Mouse (Mus musculus) lung, postnatal 14 days (tissue): ENCODE data around the gene Nckap5.
A peak's percentile ranks its signal among the peaks of the same experiment; 100 is the strongest.

Experiments
- DNase-seq: peaks from one replicate; pipeline ENCODE4 v3.0.0; 2021

Nckap5 gene

DNA sequence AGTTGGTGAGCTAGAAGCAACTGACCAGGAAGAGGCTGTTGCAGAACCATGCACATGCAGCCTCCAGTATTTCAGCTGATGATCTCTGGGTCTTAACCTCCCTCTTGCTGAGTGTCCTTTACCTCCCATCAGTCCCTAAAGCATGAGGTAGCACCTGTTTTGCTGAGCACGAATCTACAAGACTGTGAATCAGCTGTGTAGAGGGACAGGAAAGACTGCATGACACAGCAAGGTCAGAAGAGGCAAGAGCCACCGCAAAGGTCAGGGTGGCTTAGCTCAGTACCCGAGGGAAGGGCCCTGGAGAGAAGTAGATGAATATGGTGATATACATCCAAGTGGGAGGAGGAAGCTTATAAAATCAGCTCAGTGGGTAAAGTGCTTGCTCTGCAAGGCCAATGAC is 66.4 kb downstream of the Nckap5 start:
- no peak for DNase-seq

DNA sequence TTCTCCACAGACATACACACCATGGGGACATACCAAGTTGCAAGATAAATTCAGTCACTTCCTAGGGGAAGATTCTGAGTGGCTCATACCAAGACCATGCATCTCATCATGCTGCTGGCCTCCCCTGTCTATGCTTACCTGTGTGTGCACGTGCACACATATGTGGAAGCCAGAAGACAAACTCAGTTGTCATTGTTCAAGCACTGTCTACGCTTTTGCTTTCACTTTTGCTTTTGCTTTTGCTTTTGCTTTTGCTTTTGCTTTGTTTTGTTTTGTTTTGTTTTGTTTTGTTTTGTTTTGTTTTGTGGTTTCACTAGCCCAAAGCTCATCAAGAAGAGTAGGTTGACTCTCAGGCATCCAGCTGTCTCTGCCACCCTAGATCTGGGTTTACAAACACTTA is 67.4 kb downstream of the Nckap5 start:
- no peak for DNase-seq

DNA sequence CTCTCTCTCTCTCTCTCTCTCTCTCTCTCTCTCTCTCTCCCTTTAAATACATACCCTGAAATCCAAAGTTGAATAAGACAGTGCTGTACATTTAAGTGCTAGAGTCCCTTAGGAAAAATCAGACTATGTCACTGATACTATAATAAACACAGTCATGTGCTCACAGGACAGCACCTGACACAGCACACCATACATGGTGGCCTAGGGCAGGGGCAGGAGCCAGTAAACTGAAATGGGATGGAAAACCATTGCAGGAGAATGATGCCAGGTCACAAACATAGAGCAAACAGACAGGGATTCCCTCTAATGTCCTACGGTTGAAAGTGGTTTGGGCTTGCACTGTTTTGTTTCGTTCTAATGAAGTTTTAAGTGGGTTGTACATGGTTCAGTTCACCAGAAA is 70.2 kb downstream of the Nckap5 start:
- no peak for DNase-seq

DNA sequence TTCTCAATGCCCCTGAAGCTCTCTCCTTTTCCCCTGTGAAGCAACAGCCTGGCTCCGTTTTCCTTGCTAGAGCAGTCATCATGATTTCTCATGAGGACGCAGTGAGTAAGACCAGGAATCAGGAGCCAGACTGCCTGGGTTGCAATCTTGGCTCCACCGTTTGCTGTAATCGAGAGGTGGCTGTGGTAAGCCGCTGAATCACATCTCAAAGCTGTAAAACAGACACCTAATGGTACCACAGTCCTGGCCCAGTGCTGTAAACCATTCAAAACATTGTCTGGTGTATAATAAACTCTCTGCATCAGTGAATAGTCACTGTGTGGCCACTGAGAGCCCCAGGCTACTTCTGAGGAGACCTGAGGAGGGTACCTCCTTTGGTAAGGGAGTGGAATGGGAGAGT is 74.9 kb downstream of the Nckap5 start:
- no peak for DNase-seq

DNA sequence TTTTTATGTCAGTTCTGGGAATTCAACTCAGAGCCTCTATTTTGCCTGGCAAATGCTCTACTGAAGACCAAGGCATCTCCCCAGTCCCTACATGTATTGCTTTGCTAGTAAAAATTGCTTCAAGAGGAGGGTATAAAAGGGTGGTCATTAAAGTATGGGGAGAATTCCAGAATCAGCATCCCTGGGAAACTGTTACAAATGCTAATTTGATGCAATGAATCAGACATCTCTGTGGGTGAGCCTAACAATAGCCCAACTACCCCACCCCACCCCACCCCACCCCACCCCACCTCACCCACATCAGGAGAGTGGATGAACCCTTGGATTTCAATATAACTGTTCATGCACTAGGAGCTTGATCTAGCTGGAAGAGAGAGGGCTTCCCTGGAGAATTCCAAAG is 77.0 kb downstream of the Nckap5 start:
- no peak for DNase-seq

DNA sequence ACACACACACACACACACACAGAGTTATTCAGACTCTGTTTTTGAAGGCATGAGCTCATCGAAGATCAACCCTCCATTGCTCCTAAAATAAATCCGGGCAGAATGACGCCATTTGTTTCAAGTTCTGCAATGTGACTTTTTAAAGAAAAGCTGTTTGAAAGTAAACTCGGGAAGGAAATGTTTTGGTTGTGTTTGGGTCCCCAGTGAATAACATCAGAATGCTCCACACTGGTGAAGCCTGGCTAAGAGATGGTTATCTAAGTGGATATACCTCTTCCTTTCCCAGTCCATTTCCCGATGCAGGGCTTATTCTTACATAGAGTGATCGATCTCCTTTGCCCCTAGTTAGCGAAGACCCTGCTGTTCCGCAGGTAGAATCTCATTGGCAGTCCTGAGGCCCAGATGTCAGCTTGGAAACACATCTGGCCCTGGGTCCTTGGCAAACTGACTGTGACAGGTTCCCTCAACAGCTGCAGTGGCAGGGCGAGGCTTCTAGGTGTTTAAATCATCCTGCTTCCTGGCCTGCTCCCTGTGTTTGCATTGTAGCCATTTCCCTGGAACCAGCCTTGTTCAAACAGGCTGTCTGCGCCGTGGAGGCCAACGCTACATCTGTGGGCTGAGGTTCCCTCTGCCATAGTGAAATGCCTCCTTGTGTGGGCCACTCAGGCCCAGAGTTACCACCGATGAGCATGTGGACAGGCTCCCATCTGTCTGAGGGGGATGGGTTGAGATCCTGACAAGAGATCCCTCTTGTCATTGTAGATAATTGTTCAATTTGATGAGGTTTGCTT is 78.2 kb downstream of the Nckap5 start:
- no peak for DNase-seq

DNA sequence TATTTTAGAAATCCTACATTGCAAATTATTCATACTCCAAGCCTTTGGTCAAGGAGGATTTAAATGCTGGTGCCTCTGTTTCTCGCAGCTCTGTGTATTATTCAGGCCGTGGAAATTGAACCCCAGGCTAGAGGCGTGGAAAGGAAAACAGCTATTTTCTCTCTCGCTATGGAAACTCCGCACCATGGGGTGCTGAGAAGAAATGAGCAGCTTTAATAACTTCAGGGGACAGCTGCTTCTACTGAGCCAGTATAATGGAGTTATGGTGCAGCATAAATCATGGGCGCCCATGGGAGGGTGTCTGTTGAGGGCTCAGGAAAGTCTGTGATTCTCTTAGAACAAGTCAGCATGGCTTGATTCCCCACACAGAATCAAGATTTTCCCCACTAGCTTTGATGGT is 79.5 kb downstream of the Nckap5 start:
- DNase-seq: no peak

DNA sequence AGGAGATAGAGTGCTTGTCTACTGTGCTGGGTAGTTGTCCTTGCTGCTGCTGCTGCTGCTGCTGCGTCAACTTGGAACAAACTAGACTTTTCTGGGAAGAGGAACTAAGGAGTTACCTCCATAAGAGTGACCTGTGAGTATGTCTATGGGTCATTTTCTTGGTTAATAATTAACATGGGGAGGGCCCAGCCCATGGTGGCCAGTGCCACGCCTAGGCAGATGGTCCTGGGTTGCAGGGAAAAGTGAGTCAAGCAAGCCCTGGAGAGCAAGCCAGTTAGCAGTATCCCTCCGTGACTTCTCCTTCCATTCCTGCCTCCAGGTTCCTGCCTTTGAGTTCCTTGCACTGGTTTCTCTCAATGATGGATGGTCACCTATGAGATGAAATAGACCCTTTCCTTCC is 80.4 kb downstream of the Nckap5 start:
- no peak for DNase-seq

DNA sequence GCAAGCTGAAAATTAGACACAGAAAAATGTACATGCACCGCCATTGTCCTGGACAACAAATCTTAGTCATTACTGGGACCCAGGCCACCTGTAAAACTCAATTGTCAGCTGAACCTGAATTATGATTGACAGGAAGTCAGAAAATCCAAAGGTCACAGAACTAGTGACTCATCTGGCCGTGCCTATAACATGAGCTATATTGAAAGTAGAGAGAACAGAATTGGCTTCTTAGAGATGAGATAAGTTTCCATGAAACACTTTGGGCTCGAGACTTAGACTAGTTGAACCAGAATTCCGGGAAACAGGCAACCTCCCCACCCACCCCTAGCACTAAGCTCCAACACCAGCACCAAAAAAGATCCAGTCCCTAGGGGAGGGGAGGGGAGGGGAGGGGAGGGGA is 82.7 kb downstream of the Nckap5 start:
- no peak for DNase-seq

DNA sequence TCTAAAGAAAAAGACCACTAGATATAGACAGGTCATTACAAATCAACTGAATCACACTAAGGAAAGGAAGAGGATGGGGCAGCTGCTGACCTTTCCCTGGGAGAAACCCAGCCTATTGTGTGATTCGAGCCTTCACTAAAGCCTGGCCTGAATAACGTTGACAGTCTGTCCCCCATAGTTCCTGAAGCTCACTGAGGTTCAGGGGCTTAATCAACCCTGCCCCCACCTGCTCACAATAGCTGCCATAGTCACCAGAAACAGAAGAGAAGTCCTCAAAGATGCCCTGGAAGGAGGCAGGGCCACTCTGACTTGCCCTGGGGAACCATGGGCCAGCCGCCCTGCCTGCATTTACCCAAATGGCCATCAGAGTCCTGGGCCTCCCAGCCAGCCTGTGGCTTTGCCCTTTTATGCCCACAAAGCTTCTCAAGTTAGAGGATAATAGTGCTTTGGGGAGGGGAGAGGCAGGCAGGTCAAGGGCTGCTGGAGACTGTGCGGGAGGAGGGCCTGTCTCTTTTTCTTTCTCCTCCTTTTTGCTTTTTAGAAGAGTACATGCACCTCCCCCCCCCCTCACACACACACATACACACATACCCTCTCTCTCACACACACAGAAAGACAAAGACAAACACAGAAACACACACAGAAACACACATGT is 85.0 kb downstream of the Nckap5 start:
- no peak for DNase-seq

DNA sequence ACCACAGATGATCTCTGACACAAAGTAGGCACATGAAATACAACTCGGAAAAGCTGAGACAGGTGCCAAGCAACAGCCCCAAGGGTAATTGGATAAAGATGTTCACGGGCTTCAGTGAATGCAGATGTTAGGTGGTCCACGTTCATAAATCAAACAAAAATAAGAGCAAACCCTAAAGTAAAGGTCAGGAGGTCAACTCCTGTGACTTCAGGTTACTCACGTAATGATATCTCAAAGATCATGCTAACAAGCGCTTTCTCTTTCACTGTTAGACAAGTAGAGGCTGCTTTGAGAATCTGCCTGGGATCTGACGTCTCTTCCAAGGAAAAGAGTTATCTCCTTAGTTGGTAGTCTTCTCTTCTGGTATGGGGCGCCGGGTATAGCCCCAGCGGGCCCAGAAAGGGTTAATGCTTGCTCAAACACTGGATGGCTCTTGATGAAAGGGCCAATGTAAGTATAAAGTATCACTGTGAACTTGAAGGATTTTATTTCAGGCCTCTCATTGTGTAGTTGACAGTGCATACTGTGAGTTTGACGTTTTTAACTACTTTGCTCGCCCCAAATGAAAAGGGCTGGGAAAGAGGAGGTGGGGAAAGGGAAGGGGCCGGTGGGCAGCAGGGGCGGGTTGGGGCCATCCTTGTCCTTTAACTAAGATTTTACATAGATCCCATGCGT is 85.8 kb downstream of the Nckap5 start:
- no peak for DNase-seq

DNA sequence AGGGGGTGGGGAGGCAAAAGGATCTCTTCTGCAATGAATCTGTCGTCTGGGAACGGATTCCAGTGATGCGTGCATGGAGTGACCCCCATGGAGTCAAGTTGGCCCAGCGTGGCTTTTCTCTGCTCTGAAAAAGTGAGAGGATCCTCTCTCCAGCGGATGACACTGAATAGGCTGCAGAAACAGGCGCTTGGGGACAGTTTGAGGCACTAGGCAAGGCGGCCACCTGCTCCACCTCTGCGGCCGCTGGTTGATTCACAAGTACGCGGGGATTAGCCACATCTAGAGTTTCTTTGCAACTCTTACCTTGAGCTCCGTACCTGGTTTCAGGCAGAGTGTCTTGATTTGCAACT is 92.3 kb downstream of the Nckap5 start:
- DNase-seq: no peak

DNA sequence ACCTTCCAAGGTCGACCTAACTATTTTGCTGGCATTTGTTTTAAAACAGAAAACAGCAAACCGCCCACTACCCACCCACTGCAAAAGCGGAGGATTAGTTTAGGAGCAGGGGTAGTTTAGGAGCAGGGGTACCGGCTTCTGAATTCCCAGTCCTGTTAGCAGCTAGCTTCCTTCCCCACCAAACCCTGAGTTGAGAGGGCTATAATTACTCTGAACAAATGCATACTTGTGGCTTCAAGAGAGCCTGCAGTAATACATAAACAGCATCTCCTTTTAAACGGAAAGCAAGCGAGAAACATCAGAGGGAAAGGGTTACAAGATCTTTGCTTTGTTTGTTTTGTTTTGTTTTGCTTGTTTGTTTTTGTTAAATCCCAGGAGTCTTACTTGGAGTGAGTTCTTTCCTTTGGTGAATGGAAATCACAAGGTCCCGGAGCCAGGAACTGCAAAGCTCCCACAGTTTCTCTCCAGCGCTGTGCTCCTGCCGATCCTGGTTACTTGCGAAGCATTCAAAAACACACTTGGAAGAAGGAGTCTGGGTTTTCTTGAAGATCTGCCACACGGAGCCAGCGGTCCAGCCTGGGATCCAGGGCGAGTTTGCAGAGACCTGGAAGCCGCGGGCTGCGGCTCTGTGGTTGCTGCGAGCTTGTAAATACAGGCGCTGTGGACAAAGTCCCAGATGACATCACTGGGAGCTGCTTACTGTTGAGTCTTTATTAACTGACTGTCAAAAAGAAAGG is 92.9 kb downstream of the Nckap5 start:
- DNase-seq: peak; percentile 45

DNA sequence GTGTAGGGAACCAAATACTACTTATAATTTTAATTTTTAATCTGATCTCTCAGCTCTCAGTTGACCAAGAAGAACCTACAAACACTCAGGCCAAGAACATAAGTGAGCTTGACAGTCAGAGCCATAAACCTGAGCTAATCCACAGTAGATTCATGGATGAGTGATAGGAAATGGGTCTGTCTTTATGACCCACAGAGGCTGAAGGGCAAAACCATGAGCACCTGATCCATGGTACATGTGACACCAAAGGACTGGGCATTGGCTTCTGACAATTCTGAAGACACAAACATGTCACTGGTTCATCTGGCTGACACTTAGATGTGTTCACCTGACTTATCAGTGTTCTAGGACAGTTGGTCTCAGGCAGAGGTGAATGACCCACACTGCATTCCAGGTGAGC is 98.9 kb downstream of the Nckap5 start:
- no peak for DNase-seq

DNA sequence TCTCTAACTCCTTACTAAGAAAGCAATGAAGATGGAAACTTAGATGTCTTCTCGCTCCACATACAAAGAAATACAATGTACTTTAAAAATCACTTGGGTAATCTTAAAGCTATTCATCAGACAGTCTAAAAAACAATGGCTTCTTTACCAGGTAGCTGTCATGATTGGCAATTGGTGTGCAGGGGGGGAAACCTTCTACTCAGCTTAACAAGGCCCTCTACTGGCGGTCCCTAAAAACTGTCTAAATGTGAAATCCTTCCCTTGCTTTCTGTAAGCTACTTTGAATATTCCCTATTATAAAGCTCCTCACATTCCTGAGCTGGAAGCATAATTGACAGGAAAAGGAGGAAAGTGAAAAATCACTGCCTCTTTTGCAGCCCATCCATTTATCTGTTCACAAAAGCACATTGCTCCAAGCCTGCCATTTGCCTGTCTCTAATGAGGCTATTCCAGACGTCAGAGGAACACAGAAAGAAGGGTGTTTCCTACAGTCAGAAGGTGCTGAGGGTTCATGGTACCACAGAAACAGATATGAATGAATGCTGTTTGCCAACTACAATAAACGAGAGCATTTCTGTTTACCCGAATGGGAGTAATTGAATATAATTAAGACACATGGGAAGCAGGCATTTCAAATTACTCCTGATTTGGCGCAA is 104.1 kb downstream of the Nckap5 start:
- DNase-seq: peak; percentile 39

DNA sequence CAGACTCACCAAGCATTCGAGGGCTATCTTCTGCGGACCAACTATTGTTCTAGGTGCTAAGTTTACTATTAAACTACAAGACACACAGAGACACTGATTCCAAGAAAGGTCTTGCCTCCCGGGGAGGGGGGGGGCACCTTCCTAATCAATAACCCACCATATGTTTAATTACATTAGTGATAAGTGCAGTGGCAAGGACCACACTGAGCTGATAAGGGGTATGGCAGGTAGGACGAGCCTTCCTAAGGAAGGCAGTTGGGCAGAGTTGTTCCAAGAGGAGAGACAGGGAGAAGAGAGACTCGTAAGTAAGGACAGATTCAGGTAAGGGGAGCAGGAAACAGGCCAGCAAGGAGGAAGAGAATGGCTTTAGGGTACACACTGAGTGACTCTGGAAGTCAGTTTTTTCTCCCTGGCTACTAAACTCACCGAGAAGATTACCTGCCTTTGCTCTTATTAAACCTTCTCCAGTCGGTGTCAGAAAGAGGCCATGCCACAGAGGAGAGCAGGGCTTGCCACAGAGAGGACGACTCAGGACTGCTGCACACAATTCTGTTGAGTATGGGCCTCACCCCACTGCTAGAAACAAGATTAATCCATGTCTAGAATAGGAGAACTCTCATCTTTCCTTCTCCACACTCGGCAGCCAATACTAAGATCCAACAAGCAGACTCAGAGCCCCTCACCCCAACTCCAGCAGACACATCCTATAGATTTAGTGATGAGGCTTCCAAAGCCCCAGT is 104.8 kb downstream of the Nckap5 start:
- DNase-seq: no peak

DNA sequence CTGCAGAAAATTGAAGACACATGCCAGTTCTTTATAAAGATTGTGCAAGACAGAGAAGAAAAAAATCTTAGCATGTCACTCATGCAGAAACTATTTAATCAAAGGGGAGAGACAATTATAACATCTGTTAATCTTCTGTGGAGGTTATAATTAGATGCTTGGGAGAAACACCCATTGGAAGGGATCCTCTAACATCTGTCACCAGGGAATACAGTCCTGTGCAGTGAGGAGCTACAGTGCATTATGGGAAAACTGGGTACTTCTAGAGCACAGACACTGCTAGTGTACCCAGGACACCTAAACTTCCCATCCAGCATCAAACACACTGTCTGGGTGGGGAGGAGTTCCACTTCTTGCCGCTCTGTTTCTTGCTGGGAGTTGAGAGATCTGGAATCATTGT is 108.7 kb downstream of the Nckap5 start:
- no peak for DNase-seq

DNA sequence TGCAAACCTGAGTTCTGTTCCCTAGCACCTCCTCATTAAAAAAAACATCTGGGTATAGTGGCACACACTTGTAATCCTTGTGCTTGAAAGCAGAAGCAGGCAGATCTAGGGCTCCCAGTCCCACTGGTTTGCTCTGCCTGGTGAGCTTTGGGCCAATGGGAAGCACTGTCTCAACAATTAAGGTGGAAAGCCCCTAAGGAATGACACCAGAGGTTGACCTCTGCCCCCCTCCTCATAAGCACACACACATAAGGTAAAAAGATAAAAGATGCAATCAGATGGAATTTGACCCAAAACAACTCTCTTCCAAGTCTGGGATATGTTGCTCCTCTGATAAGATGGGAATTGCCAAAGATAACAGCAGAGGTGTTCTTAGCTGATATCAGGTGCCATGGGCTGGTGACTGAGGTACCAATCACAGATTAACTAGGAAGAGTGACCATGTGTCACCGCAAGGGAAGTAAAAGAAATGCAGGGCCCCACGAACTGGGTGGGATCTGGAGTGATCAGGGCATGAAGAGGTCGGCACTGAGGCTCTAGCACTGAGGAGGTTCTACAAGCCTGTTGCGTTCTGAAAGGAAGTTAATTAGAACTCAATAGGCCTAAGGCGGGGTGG is 110.8 kb downstream of the Nckap5 start:
- DNase-seq: no peak

DNA sequence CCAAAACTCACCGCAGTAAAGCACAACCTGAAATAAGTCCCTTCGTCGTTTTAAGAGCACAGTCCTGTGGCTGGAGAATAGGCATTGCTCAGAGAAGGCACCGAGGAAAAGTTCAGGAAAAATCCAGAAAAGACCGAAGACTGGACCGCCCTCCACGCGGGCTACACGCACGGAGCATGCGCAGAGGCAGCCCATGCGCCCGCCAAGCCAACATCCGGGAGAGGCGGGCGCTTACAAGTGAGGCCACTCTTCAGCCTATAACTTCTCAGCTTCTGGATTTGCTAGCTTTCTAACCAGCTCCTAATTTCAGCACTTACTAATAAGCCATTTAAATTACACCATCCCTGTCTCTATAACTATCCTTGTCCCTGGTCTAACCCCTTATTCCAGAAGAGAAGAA is 124.0 kb downstream of the Nckap5 start:
- DNase-seq: no peak

DNA sequence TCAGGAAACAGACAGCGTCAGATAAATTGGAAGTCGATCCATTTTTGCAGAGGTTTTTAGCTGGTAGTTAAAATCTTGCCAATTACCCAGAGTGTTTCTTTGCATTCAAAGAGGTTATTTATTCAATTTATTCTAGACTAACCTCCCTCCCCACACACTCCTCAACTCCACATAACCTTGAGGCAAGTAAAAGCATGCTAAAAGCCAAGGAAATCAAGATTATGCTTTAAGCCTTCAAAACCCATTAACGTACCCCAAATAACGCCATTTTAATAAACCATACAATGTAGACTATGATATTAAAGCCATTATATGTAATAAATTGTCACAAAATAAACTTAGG is 129.7 kb downstream of the Nckap5 start:
- no peak for DNase-seq

DNA sequence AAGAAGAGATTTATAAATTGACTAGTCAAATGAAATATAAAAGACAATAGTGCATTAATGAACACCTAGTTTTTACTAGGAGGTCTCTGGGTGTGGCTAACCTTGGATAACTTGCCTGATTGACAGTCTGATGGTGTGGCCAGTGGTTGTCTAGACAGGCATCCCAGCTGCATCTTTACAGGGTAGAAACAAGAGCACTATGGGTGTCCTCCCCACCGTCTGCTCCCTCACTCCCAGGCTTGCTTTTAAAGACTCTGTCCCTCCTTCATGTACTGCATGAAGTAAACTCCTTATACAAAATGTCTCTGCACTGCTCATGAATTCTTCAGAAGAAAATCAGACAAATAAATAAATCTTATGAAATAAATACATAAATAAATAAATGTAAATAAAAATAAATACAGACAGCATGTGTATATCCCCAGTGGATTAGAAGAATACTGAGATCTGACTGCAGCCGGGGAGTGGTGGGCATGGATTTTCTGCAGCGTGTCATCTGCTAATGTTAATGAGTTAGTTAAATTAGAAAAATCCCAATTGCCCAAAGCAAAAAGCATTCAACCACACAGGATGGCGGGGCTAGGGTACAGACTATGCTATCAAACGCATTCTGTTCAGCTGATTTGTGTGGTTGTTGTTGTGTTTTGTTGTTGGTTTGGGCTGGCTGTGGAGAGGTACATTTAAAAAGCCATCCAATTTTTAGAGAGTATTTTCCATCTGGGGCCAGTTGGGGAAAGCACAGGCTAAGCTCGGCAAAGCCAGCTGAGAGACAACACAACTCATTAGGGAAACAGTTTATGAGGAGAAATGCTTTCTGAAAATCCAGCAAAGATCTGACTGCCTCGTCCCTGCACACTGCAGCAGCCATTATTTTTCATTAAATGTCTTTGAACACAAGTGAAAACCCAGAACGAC is 130.3 kb downstream of the Nckap5 start:
- no peak for DNase-seq
